Mouse (Mus musculus) forebrain, embryonic 12.5 days (tissue): Measurements from ENCODE around the gene Nxpe3. TPM values are rescaled to one million over a fixed set of nuclear protein-coding genes. Genes with fewer than 3 reads are reported as not detected.

ENCODE experiments used
- ATAC-seq: fragments of 200-750 bp; cut with Nextera tagmentation; 2 replicates; pipeline ENCODE4 v1.8.0; 2017; ENCODE audit warnings: moderate TSS enrichment; ENCODE audit not compliant: low FRiP score
- H3K27ac ChIP-seq: fragments of 300-500 bp; sonication (generic); 2 replicates; pipeline ENCODE4 v1.5.1; 2016; ENCODE audit warnings: mild to moderate bottlenecking
- H3K27me3 ChIP-seq: fragments of 300-500 bp; sonication (generic); 2 replicates; pipeline ENCODE4 v1.6.1; 2016; ENCODE audit warnings: mild to moderate bottlenecking
- H3K36me3 ChIP-seq: fragments of 300-500 bp; sonication (generic); replicated peaks from 2 replicates; pipeline ENCODE4 v1.6.1; 2016; ENCODE audit warnings: mild to moderate bottlenecking
- H3K4me1 ChIP-seq: fragments of 300-500 bp; sonication (generic); 2 replicates; pipeline ENCODE4 v1.6.1; 2016
- H3K4me2 ChIP-seq: fragments of 300-500 bp; sonication (generic); 2 replicates; pipeline ENCODE4 v1.6.1; 2016; ENCODE audit warnings: mild to moderate bottlenecking, moderate library complexity
- H3K4me3 ChIP-seq: fragments of 300-500 bp; sonication (generic); replicated peaks from 2 replicates; pipeline ENCODE4 v1.5.1; 2016; ENCODE audit warnings: mild to moderate bottlenecking
- H3K9ac ChIP-seq: fragments of 300-500 bp; sonication (generic); 2 replicates; pipeline ENCODE4 v1.6.1; 2016; ENCODE audit warnings: mild to moderate bottlenecking
- H3K9me3 ChIP-seq: fragments of 300-500 bp; sonication (generic); 2 replicates; pipeline ENCODE4 v1.6.1; 2016
- WGBS: fragments of 180-500 bp; shearing (Covaris S2); methylation state at CpG from one replicate; pipeline ENCODE4 v1.1.7; 2016; 5-methylcytosine and 5-hydroxymethylcytosine counted together
- polyA plus RNA-seq: library from polyadenylated mRNA; unstranded; fragments of >200 nt; fragmentation: Nextera tagmentation; extraction: Ambion mirVana; gene quantifications from 2 replicates; pipeline ENCODE4 v1.2.1, GENCODE M21; 2016

Nxpe3 gene
- polyA plus RNA-seq, 1 experiment from 2014 or later: 0.93 TPM

GRCm38 (mm10) chr16:55905370-55905769 lies 10.3 kb upstream of the Nxpe3 start:
- peaks cover 55% of the 10 kb centered on the region for H3K36me3 ChIP-seq
- H3K27ac ChIP-seq: no peak overlapping the region
- no peaks in the 10 kb centered on the region for H3K4me1 ChIP-seq
- no peak for ATAC-seq
- H3K9me3 ChIP-seq: no peaks in the 10 kb centered on the region
- 94% methylated on average over 25 of the region's 25 CpGs for WGBS
- no peak overlapping the region for H3K4me3 ChIP-seq
- no peaks in the 10 kb centered on the region for H3K27me3 ChIP-seq
- no peak overlapping the region for H3K9ac ChIP-seq
- H3K4me2 ChIP-seq: no peak overlapping the region

GRCm38 (mm10) chr16:55901839-55902756 lies 7.0 kb upstream of the Nxpe3 start:
- Histone ChIP-seq H3K4me3 (no peak overlapping the region), H3K27ac (no peak overlapping the region), H3K36me3 (peaks cover 40% of the 10 kb centered on the region), H3K27me3 (no peaks in the 10 kb centered on the region), H3K9me3 (no peaks in the 10 kb centered on the region), H3K9ac (no peak overlapping the region), H3K4me1 (no peaks in the 10 kb centered on the region), H3K4me2 (no peak overlapping the region)
- no peak for ATAC-seq
- 92% methylated on average over 14 of the region's 14 CpGs for WGBS

GRCm38 (mm10) chr16:55898385-55899002 lies 3.4 kb upstream of the Nxpe3 start:
- Histone ChIP-seq H3K27ac (no peak overlapping the region), H3K36me3 (0 out of 2 replicates have a peak, but pooled peaks cover 6% of the 10 kb centered on the region), H3K4me1 (peaks cover 12% of the 10 kb centered on the region), H3K27me3 (no peaks in the 10 kb centered on the region), H3K4me3 (no peak overlapping the region), H3K9ac (no peak overlapping the region), H3K4me2 (no peak overlapping the region), H3K9me3 (no peaks in the 10 kb centered on the region)
- WGBS: 85% methylated on average over 9 of the region's 9 CpGs
- no peak for ATAC-seq

DNA sequence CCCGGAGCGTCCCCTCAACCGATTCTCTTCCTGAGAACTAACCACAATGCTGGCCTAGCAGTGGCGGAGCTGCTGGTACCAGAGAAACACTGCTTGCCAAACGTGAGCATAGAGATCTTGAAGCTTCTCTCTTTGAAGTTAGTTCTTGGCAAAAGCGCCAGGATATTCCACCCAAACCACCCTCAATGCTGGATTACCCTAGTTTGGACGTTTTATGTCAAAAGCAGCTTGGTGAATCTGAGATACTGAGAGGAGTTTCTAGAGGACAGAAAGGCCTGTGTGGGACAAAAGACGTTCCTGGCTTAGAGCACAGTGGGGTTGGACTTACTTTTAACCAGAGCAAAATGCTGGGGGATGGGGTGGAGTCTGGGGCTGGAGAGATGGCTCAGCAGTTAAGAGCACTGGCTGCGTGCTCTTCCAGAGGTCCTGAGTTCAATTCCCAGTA lies 588 bp upstream of the Nxpe3 start:
- H3K9ac ChIP-seq: peak overlapping the region; percentile 76
- peak overlapping the region; percentile 82 for H3K27ac ChIP-seq
- H3K9me3 ChIP-seq: no peaks in the 10 kb centered on the region
- H3K27me3 ChIP-seq: no peaks in the 10 kb centered on the region
- H3K4me2 ChIP-seq: peak overlapping the region; percentile 85
- peak overlapping the region; percentile 68 for H3K4me3 ChIP-seq
- peak; percentile 24; the same call in 1 of the 2 replicates for ATAC-seq
- no peaks in the 10 kb centered on the region for H3K36me3 ChIP-seq
- peaks cover 12% of the 10 kb centered on the region for H3K4me1 ChIP-seq
- 2% methylated on average over 9 of the region's 9 CpGs for WGBS

- peak overlapping the region; percentile 85 for H3K4me2 ChIP-seq
- ATAC-seq: no peak
- H3K27me3 ChIP-seq: no peaks in the 10 kb centered on the region
- H3K4me3 ChIP-seq: peak overlapping the region; percentile 68
- peaks cover 9% of the 10 kb centered on the region; the same call in 1 of the 2 replicates for H3K36me3 ChIP-seq
- 0% methylated on average over 4 of the region's 4 CpGs for WGBS
- peaks cover 12% of the 10 kb centered on the region for H3K4me1 ChIP-seq
- H3K27ac ChIP-seq: 0 out of 2 replicates have a peak overlapping the region, but pooled peaks have one; percentile 82
- no peaks in the 10 kb centered on the region for H3K9me3 ChIP-seq
- peak overlapping the region; percentile 76 for H3K9ac ChIP-seq
These were observed 571 bp downstream of the Nxpe3 start for GRCm38 (mm10) chr16:55894536-55894892.

- WGBS: 88% methylated on average over 8 of the region's 8 CpGs
- ATAC-seq: no peak
- H3K9ac ChIP-seq: no peak overlapping the region
- no peak overlapping the region for H3K27ac ChIP-seq
- no peaks in the 10 kb centered on the region for H3K27me3 ChIP-seq
- 0 out of 2 replicates have a peak overlapping the region, but pooled peaks have one; percentile 85 for H3K4me2 ChIP-seq
- peaks cover 14% of the 10 kb centered on the region; the same call in 1 of the 2 replicates for H3K36me3 ChIP-seq
- no peaks in the 10 kb centered on the region for H3K9me3 ChIP-seq
- peaks cover 12% of the 10 kb centered on the region for H3K4me1 ChIP-seq
- H3K4me3 ChIP-seq: no peak overlapping the region
These were observed 1.5 kb downstream of the Nxpe3 start for GRCm38 (mm10) chr16:55893410-55894107.

DNA sequence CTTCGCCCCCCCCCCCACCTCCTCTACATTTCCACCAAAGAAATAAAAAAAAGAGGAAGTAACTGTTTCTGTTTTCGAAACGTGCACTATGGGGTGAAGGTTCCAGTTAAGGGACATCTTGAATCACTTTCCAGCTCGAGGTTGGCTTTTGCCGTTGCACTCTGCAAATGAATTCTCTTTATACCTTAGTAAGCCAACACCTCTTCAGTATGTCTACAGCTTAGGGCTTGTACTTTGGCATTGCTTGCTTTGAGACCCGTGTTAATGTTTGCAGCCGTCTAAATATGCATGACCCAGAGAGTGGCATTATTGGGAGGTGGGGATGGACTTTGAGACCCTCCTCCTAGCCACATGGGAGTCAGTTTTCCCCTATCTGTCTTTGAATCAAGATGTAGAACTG lies 2.6 kb downstream of the Nxpe3 start:
- whole genome bisulfite sequencing: 85% methylated on average over 6 of the region's 7 CpGs
- Histone ChIP-seq H3K27me3 (no peaks in the 10 kb centered on the region), H3K4me1 (peaks cover 12% of the 10 kb centered on the region), H3K27ac (no peak overlapping the region), H3K4me2 (no peak overlapping the region), H3K4me3 (no peak overlapping the region), H3K36me3 (peaks cover 24% of the 10 kb centered on the region; the same call in 1 of the 2 replicates), H3K9ac (no peak overlapping the region), H3K9me3 (no peaks in the 10 kb centered on the region)
- ATAC-seq: no peak

GRCm38 (mm10) chr16:55891346-55891745 lies 3.7 kb downstream of the Nxpe3 start:
- 92% methylated on average over 7 of the region's 7 CpGs for WGBS
- ATAC-seq: no peak
- Histone ChIP-seq H3K27ac (no peak overlapping the region), H3K27me3 (no peaks in the 10 kb centered on the region), H3K9ac (no peak overlapping the region), H3K36me3 (peaks cover 24% of the 10 kb centered on the region; the same call in 1 of the 2 replicates), H3K9me3 (no peaks in the 10 kb centered on the region), H3K4me1 (peaks cover 12% of the 10 kb centered on the region), H3K4me3 (no peak overlapping the region), H3K4me2 (no peak overlapping the region)

DNA sequence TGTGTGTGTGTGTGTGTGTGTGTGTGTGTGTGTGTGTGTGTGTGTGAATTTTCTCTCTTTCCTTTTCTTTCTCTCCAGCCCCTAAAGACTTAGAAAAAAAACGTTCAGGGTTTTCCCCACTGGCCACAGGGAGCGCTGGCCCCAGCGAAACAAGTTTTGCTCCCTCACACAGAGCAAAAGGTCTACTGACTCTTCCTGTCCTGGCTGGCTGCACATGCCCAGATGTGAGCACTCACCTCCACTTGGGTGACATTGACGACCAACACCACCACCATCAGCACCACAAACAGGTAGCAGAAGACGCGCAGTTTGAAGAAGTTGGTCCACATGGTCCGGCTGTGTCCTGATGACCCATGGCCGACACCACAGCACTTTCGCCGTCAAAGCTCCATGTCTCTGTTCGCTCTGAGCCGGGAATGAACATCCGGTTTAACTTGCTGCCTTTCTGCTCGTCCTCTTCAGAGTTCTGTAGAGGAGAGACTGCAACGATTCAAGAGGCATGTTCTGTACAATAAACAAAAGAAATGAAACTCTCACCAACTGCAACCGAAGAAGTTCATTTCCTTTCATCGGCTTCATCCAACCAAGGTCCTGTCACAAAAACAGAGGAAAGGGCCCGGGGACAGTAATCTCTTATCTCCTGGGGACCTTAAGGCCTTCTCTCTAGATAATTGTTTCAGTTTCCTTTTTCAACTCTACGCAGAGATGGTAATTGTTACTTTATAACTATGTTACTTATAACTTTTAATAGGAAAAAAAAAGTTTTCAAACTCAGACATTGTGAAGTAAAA lies 4.5 kb downstream of the Nxpe3 start:
- ATAC-seq: no peak
- peaks cover 12% of the 10 kb centered on the region for H3K4me1 ChIP-seq
- WGBS: 92% methylated on average over 19 of the region's 19 CpGs

DNA sequence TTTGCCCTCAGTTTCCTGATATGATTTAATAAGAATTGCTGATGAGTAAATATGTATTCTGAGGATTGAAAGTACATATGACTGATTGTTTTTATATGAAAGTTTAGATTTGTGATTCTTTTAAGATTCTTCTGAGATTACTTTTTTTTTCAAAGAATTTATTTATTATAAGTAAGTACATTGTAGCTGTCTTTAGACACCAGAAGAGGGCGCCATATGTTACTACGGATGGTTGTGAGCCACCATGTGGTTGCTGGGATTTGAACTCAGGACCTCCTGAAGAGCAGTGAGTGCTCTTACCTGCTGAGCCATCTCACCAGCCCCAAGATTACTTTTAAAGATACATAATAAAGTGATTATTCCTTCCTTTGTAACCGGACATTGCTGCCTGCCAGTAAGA lies 5.6 kb downstream of the Nxpe3 start:
- ATAC-seq: no peak
- H3K9ac ChIP-seq: no peak overlapping the region
- H3K4me2 ChIP-seq: no peak overlapping the region
- H3K4me3 ChIP-seq: no peak overlapping the region
- WGBS: 94% methylated on average over 3 of the region's 3 CpGs
- H3K4me1 ChIP-seq: peaks cover 8% of the 10 kb centered on the region
- no peaks in the 10 kb centered on the region for H3K27me3 ChIP-seq
- no peaks in the 10 kb centered on the region for H3K9me3 ChIP-seq
- peaks cover 24% of the 10 kb centered on the region; the same call in 1 of the 2 replicates for H3K36me3 ChIP-seq
- no peak overlapping the region for H3K27ac ChIP-seq

More for the DNA sequence above, 4.5 kb downstream of the Nxpe3 start:
- Histone ChIP-seq H3K27ac (no peak overlapping the region), H3K9ac (no peak overlapping the region), H3K27me3 (no peaks in the 10 kb centered on the region), H3K4me3 (no peak overlapping the region), H3K36me3 (peaks cover 24% of the 10 kb centered on the region; the same call in 1 of the 2 replicates), H3K4me2 (no peak overlapping the region), H3K9me3 (no peaks in the 10 kb centered on the region)

DNA sequence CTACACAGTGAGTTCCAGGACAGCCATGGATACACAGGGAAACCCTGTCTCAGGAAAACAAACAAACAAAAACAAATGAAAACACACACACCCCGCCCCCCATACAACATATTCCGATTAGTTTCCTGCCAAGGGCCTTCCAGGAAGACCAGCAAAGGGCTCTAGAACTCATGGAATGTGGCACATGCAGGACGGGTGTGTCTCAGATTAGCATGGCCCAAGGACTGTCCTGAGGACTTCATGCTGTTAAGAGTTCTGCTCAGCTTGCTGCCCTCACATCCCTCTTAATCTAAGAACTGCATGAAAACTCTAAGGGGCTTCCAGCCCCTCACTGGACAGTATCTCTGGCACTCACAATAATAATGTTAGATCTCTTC lies 6.5 kb downstream of the Nxpe3 start:
- no peak for ATAC-seq
- 92% methylated on average over 3 of the region's 3 CpGs for WGBS
- peaks cover 24% of the 10 kb centered on the region; the same call in 1 of the 2 replicates for H3K36me3 ChIP-seq
- no peak overlapping the region for H3K4me2 ChIP-seq
- no peaks in the 10 kb centered on the region for H3K27me3 ChIP-seq
- H3K9me3 ChIP-seq: no peaks in the 10 kb centered on the region
- H3K4me1 ChIP-seq: no peaks in the 10 kb centered on the region
- no peak overlapping the region for H3K9ac ChIP-seq
- H3K4me3 ChIP-seq: no peak overlapping the region
- H3K27ac ChIP-seq: no peak overlapping the region
